Mouse (Mus musculus): Measurements from ENCODE around the gene F10. TPM values are rescaled to one million over a fixed set of nuclear protein-coding genes. Genes with fewer than 3 reads are reported as not detected.
A peak's percentile ranks its signal among the peaks of the same experiment; 100 is the strongest.

The F10 gene
- polyA plus RNA-seq, 1 experiment: 0.24 TPM

DNA sequence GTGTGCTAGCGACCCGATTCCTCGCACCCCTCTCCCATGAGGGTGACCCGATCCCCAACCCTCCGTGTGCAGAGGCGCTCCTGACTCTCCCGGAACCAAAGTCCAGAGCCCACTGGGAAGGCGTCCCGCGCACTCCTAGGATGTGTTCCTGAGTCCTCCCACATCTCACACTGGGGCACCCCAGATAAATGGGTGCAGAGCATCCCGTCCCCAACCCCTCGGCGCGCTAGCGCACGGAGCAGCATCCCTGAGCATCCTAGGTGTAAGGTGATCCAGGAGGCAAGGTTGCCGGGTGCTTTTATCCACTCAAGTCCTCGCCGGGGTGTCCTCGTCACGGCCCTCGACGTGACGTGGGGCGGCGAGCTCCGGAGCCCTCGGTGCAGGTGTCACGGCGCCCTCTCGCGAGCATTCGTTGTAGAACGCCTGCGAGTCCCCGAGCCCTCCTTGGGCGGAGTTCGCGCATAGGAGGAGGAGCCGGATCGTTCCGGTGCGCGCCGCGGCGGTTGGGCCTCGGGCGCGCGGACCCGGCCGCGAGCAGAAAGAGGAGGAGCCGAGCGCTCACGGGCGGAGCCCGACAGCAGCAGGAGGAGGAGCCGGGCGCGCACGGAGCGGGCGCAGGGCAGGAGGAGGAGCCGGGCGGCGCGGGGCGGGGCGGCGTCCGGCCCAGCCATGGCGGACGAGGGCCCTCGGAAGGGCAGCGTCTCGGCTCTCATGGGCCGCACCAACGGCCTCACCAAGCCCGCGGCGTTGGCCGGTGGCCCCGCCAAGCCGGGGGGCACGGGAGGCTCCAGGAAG lies 68.2 kb downstream of the F10 start, which contains the start of the genes Pcid2 and Cul4a:
TSS of gene Pcid2 (minus strand) at position 373 of the 795 bp plus-strand sequence.
TSS of gene Cul4a (plus strand) at position 535 of the 795 bp plus-strand sequence.
- Histone ChIP-seq H3K9me3 (replicated peaks; ENCODE audit: control insufficient read depth, insufficient read depth, low read length, poor library complexity, severe bottlenecking) (no peaks in the 10 kb centered on the region), H3K27ac (ENCODE audit: insufficient read depth, low read length) (0 out of 2 replicates have a peak within 1 kb of the TSS, but pooled peaks have one; percentile 3), H3K4me1 (ENCODE audit: control insufficient read depth, insufficient read depth, low read length) (no peaks in the 10 kb centered on the region), H3K4me3 (ENCODE audit: low read depth, low read length) (peak within 1 kb of the TSS; percentile 89), H3K36me3 (ENCODE audit: control insufficient read depth, insufficient read depth, low read length, poor library complexity, severe bottlenecking) (no peaks in the 10 kb centered on the region), H3K27me3 (ENCODE audit: control insufficient read depth, insufficient read depth, low read length, poor library complexity, severe bottlenecking) (no peaks in the 10 kb centered on the region), H3K9ac (ENCODE audit: low read depth, poor library complexity, severe bottlenecking) (peak within 1 kb of the TSS; percentile 82)
- TF ChIP-seq POLR2A (IDR thresholded peaks at IDR 0.05; ENCODE audit: insufficient read depth, low read length) (peak; percentile 50), CTCF (IDR thresholded peaks at IDR 0.05; ENCODE audit: low read depth, low read length) (peak; percentile 66), EP300 (IDR thresholded peaks at IDR 0.05; ENCODE audit: insufficient read depth, low read depth, low read length) (no peak)

DNA sequence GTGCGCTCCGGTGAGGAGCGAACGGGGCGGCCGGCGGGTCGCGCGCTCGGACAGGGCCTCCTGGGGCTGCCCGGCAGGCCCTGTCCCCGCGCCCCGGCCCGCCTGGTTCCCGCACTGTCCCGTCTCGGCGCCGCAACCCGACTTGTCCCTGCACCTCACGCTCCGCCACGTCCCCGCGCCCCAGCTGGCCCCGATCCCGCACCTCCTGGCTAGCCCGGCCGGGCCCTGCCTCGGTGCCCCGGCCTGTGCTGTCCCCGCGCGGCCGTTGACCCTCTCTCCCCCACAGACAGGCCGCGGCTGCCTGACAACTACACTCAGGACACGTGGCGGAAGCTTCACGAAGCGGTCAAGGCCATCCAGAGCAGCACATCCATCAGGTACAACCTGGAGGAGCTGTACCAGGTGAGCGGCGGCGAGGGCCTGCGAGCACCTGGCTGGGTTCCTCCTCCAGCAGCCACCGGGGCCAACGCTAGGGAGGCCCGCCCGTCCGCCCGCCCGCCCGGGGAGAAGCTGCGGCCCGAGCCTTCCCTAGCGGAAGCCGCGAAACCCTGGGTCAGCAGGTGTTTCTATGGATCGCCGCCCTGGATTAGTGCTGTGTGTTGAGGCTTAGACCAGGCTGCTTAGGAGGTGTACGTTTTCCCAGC lies 68.9 kb downstream of the F10 start:
- no peak for TF ChIP-seq POLR2A (IDR thresholded peaks at IDR 0.05; ENCODE audit: insufficient read depth, low read length)
- TF ChIP-seq CTCF (IDR thresholded peaks at IDR 0.05; ENCODE audit: low read depth, low read length): no peak
- no peak for TF ChIP-seq EP300 (IDR thresholded peaks at IDR 0.05; ENCODE audit: insufficient read depth, low read depth, low read length)
- no peaks in the 10 kb centered on the region for H3K9me3 ChIP-seq (replicated peaks; ENCODE audit: control insufficient read depth, insufficient read depth, low read length, poor library complexity, severe bottlenecking)
- peak overlapping the region; percentile 82 for H3K9ac ChIP-seq (ENCODE audit: low read depth, poor library complexity, severe bottlenecking)
- peak overlapping the region; percentile 64 for H3K4me3 ChIP-seq (ENCODE audit: low read depth, low read length)
- H3K36me3 ChIP-seq (ENCODE audit: control insufficient read depth, insufficient read depth, low read length, poor library complexity, severe bottlenecking): no peaks in the 10 kb centered on the region
- H3K27ac ChIP-seq (ENCODE audit: insufficient read depth, low read length): no peak overlapping the region
- H3K4me1 ChIP-seq (ENCODE audit: control insufficient read depth, insufficient read depth, low read length): no peaks in the 10 kb centered on the region
- H3K27me3 ChIP-seq (ENCODE audit: control insufficient read depth, insufficient read depth, low read length, poor library complexity, severe bottlenecking): no peaks in the 10 kb centered on the region

Other genes starting within 250 kb of the F10 start
- gene Mcf2l, start 163.5 kb upstream of the F10 start, polyA plus RNA-seq (2011; ENCODE audit: insufficient read depth, insufficient read length, low read depth, missing spikeins): 15.5 and 18.3 TPM in 2 replicates
- not detected in 2 replicates for gene F7, start 11.3 kb upstream of the F10 start, polyA plus RNA-seq (2011; ENCODE audit: insufficient read depth, insufficient read length, low read depth, missing spikeins)
- gene Proz, start 23.6 kb downstream of the F10 start, polyA plus RNA-seq (2011; ENCODE audit: insufficient read depth, insufficient read length, low read depth, missing spikeins): not detected in 2 replicates
- 44.1 and 44.8 TPM in 2 replicates for gene Pcid2, start 68.2 kb downstream of the F10 start, polyA plus RNA-seq (2011; ENCODE audit: insufficient read depth, insufficient read length, low read depth, missing spikeins)
- 68.0 and 83.3 TPM in 2 replicates for gene Cul4a, start 68.3 kb downstream of the F10 start, polyA plus RNA-seq (2011; ENCODE audit: insufficient read depth, insufficient read length, low read depth, missing spikeins)
- gene Lamp1, start 121.9 kb downstream of the F10 start, polyA plus RNA-seq (2011; ENCODE audit: insufficient read depth, insufficient read length, low read depth, missing spikeins): 231 and 247 TPM in 2 replicates
- 29.0 and 35.2 TPM in 2 replicates for gene Grtp1, start 163.3 kb downstream of the F10 start, polyA plus RNA-seq (2011; ENCODE audit: insufficient read depth, insufficient read length, low read depth, missing spikeins)
- gene Adprhl1, start 216.9 kb downstream of the F10 start, polyA plus RNA-seq (2011; ENCODE audit: insufficient read depth, insufficient read length, low read depth, missing spikeins): not detected in 2 replicates

Measured in ES-Bruce4 (cell line).